Mouse (Mus musculus) Muller cell, postnatal 12 days (primary cell): ENCODE measurements around the gene Ago3.

ENCODE experiments used
- DNase-seq: peaks from one replicate; pipeline ENCODE4 v3.0.0-alpha.2; 2015; ENCODE audit errors: inconsistent ontology term

Ago3 gene

DNA sequence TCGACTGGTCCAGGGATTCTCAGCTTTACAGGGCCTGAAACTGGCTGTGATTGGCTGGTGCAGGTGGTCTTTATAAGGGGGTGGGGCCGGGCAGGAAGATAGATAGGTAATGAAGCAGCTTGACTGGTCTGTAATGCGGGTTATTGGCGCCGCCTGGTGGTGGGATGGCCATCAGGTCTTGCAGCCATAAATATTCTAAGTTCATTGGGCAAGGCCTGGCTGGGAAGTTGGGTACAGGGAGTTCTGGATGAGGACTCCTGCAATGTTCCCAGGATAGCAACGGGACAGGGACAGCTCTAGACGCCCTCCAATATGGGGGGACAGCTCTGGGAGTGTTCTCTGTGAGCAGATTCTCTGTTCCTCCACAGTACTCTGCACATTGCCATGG is 119.4 kb downstream of the Ago3 start:
- peak; percentile 88 for DNase-seq

DNA sequence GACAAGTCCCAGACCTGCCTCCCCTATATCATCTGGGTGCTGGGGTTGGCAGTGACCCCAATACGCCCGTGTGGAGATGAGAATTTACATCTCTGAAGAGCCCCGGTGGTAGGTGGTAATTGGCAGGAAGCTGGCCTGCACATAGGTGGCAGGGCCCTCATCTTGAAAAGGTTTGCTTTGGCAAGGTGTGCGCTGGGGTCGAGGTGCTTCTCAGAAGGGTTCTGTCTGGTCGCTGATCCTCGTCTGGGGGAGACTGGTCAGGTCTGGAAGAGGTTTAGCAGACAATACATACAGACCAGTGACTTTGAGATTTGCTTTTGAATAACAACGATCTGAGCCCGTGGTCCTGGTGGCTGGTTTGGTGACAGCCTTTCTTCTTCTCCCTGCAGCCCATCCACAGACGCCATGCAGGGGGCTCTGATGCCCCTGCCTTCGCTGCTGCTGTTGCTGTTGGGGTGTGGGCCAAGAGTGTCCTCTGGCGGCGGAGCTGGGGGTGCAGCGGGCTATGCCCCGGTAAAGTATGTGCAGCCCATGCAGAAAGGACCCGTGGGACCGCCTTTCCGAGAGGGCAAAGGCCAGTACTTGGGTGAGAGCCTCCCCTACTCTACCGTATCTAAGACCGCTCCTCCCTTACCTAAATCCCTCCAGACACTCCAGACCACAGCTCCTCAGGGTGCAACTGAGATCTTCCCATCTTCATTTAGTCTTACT is 120.0 kb downstream of the Ago3 start:
- DNase-seq, result no peak

DNA sequence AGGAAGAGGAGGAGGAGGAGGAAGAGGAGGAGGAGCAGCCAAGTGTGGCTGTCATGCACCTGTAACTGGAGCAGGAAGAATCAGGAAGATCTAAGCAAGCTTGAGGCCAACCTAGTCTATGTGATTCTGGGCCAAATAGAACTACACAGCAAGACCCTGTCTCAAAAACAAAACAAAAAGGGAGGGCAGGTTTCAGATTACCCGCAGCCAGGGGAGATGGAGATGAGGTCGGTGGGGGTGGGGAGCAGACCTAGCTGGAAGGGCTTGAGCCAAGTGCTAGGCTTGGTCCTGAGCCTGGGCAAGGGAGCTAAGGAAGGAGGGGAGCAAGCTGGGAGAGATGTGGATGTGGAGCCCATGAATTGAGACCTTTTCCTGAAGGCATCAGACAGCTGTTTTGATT is 122.5 kb downstream of the Ago3 start:
- DNase-seq, result no peak

DNA sequence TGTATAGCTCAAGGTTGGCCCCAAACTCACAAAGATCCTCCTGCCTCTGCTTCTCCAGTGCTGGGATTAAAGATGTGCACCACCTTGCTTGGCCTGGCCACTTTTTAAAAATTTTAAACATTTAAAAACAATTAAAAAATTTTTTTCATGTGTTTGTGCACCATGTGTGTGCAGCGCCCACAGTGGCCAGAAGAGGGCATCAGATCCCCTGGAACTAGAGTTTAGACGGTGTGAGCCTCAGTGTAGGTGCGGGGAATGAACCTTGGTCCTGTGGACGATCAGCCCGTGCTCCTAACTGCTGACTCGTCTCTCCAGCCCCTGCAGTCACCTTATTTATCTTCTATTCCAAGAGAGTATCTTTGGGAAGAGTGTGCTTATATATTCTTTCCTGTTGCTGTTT is 123.3 kb downstream of the Ago3 start:
- DNase-seq, result no peak

DNA sequence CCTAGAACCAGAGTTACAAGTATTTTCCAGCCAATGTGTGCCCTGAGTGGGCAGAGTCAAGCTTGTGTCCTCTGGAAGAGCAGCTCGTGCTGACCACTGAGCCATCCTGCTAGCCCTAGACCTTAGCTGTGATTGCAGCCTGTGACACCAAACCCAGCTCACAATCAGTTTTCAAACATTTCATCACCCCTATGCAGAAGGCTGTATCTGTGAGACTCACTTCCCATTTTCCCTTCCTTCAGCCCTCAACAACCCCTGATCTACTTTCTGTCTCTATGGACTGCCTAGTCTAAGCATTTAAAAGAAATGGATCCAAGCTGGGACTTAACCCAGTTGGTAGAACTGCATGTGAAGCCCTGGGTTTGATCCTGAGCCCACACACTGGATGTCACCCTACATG is 123.9 kb downstream of the Ago3 start:
- DNase-seq, result no peak

DNA sequence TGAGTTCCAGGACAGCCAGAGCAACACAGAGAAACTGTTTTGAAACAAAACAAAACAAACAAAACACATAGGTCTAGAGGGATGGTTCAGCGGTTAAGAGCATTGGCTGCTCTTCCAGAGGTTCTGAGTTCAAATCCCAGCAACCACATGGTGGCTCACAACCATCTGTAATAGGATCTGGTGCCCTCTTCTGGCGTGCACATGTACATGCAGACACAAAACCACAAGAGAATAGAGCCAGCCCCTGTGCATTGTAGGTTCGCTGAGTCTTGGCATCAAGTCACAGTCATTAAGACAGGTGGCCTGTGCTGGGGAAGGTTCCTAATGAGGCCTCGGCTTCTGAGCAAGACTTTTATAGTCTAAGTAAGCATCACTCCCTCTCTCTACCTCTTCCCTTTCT is 125.5 kb downstream of the Ago3 start:
- no peak for DNase-seq

DNA sequence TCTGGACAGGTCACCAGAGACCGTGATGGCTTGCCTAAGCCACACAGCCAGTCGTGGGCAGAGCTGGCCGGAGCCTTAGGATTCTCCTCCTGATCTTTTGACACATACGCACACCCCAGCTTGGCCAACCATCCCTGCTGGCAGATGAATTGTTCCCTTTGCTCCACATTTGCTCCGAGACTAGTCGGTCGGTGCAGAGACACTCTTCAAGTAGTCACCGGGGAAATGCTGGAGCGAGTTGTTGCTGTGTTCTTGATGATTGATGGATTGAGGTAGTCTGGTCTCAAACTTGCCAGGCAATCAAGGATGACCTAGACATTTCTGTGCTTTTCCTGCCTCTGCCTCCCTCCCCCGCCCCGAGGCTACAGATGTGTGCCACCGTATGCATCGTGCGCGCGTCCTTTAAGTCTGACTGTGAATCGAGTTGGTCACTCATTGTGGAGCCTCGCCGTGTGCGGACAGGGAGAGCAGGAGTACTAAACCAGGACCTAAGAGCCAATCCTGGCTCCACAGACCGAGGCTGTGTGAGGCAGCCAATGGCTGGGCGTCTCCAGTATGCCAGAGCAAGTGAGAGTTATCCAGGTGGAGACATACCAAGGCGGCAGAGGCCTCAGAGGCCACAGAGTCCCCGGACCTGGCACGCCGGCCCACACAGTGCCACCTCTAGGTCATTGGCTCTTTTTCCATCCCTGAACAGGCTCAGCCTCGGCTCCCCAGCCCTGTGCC is 127.6 kb downstream of the Ago3 start:
- DNase-seq, result peak; percentile 26

DNA sequence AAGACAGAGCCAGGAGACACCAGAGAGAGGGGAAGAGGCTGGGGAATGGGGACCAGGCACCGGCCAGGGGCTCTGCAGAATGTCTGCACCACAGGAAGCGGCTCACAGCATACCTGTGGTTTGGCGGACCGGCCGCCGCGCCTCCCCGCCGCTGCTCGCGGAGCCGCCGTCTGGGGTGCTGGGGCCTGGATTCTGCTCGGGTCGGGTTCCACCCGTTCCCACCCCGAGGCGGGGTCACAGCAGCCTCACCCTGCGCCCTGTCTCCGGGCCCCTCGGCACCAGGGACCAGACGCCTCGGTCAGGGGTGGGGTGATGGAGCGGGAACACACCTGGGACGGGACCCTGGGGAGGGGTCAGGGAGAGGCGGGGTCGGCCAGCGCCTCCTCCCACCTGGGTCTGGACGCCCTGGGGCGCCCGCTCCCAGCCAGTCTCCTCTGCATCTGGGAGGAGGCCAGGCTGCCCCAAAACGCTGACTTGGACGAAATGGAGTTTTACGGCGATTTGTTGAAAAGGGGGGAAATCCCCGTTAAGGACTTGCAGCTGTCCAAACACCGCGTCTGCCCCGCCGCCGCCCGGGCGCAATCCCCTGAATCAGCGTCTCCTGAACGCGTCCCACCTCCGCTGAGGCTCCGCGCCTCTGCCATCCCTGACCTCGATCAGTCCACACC is 128.3 kb downstream of the Ago3 start:
- peak; percentile 76 for DNase-seq

DNA sequence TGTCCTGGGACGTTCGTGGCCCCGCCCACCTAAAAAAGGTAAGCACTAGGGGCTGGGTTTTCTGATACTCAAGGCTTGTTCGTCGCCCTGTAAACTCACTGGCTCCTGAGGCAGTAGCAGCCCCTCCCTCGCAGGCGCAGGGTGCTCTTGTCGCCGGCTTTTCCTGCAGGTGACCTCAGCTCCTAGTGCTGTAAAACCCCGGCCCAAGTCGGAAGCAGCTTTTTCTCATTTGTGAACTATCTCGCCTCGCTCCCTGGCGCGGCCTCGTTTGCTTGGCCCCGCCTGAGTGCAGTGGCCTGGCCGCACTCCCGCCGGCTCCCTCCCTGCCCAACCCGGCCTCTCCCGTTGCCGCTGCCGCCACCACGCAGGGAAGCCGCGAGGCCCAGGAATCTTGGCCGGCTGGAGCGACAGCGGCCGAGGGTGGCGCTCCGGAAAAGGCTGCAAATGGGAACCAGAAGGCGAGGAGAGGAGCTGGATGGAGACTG is 132.7 kb downstream of the Ago3 start:
- DNase-seq, result peak; percentile 82

DNA sequence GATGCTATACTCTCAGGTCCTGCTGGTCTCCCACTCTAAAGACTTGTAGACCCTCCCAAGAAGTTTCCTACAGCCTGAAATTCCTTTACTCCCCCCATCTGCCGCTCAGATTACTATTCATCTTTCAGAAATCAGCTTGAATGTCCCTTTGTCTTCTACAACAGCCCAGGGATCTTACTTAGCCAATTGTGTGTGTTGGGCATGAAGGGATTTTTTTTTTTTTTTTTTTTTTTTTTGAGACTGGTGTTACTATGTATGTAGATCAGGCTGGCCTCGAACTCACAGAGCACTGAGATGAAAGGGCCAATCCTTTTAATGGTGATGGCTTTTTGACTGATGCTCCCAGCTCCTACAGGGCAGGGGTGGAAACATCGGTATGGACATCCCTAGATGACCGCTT is 133.4 kb downstream of the Ago3 start:
- no peak for DNase-seq

DNA sequence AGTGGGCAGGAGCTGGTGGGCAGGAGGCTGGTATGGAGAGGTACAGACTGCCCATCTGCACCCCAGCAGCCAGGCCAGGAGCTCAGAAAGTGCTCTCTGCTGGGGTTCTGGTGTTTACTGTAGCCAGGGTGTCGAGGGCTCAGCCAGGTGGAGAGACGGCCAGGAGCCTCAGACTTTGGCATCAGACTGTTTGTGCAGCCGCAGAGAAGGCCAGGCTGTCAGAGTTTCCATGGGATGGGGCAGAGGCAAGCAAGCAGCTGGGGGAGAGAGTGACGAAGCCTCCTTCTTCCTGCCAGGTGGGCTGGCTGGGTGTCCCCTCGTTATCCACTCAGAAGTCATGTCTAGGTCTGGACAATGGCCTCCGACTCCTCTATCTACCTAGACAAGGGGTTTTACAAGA is 134.2 kb downstream of the Ago3 start:
- DNase-seq, result no peak

DNA sequence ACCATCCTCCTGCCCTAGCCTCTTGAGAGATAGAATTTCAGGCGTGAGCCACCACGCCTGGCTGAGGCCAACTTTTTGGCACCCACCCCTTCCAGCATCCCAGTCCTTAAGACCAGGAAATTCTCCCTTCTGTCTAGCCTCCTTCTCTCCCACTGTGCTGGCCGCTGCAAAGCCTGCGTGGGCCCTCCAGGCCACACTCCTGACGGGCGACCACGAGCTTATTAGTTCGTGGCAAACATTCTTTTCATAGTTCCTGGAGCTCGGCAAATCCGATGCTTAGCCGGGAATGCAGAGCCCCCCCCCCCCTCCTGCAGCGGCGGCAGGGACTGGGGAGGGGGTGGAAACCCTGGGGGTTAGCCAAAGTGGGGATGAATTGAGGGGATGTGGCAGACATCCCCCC is 138.2 kb downstream of the Ago3 start:
- DNase-seq, result peak; percentile 75

DNA sequence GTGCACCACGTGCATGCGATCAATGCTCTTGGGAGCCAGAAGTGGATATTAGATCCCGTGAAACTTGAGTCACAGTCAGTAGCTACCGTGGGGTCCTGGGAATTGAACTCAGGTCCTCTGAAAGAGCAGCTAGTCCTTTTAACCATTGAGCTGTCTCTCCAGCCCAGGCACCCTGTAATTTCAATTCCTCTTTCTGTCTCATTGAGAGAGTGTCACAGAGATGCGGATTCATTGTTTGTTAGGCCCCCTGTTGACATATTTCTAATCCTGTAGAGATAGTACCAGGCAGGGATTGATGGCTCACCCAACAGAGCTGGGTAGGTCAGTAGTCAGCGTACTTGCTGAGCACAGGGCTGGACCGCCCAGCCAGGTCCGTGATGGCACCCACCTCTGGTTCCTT is 139.0 kb downstream of the Ago3 start:
- no peak for DNase-seq

DNA sequence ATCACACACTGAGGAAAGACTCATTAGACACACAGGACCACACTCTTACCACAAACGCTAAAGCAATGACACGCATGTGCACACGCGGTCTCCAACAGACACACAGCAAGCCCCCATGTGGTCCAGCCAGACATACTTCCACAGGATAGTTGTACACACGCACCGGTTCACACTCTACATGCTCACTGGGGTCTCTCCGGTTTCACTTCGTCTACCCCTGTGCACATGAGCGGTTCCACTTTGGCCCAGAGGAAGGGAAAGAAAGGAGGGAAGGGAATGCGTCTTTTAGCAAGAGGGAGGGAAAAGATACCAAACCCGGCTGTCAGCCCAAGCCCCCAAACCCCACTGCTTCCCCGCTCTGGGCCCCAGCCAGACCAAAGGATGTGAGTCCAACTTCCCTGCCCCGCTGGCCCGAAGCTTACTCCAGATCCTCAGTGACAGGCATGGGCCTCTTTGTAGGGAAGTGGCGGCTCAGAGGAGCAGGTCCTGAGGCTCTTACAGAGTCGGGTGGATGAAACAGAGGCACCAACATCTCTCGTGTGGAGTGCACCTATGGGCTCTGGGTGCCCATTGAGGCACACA is 141.2 kb downstream of the Ago3 start:
- no peak for DNase-seq

DNA sequence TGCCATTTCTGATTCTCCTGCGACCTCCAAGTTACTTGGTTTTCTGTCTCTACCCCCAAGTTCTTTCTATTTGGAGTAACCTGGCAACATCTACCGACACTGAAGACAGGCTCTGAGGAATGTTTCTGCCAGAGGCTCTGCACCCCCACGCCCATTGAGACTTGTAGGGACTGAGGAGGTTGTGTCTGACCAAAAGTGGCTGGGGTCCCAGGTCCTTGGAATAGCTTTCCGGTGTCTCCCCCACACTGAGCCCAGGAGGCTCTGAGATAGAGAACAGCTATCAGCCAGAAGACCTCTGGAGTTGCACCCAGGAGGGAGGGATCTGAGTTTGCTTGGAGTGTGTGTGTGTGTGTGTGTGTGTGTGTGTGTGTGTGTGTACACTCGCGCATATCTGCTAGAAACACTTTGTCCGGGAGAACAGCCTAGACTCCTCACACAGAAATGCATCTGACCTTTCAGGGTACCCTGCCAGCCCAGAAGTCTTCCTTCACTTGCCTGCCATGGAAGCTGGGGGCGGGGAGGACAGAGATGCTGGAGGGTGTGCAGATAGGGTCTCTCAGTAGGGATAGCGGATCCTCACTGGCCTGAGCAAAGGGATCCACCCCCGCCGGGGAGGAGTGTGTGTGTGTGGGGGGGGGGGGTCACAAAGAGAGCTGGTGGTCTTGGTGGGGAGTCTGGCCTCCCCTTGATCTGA is 141.9 kb downstream of the Ago3 start:
- DNase-seq, result no peak

DNA sequence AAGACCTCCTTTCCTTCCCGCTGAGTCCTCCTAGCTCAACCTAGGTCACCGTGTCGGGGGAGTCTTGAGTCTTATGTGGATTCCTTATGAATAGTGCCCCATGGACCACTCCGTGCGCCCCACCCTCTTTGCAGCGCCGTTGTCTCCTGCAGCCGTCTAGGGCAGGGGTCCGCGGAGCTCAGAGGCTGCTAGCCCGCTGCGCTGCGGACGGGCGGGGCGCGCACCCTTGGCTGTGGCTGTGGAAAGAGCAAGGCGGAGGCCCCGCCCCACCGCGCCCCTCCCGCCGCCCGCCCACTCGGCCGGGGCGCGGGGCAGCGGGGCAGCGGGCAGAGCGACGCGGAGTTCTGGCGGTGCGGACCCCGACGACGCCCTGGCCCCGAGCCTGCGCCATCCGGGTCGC is 142.9 kb downstream of the Ago3 start, which contains the start of gene Col8a2:
TSS of gene Col8a2 (plus strand) at position 302 of the 400 bp plus-strand sequence.
- DNase-seq, result peak; percentile 30

DNA sequence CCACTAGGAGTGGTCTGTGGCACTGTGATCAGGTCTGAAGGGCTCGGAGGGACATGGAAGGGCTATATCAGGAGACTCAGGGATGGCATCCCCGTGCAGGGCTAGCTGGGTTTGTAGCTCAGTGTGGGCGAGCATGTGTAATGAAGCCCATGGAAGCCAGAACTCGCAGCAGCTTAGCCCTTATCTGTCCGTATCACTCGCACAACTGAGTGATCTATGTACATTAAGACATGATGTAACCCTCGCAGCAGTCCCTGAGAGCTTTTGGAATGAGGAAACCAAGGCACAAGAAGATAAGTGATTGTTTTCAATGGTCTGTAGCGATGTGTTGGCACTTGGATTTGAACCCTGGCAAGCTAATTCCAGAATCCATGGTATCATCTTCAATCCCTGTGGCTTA is 145.8 kb downstream of the Ago3 start:
- DNase-seq, result no peak

DNA sequence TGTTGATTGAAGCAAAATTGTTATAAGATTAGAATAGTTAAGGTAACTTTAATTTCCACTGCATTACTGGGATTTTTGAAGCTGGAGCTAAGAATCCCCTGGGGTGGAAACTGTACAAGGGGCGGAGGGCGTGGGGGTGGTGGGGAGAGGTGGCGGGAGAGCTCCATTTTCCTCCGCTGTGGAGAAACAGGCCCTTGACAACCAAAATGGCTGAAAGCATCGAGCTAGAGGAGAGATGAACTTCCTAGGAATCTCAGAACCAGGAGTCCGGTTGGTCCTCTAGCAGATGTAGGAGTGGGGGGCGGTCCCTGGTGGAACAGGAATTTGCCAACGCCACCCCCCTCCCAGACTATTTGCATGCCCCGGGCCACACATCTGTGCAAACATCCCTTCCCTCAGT is 147.7 kb downstream of the Ago3 start:
- DNase-seq, result no peak
